Mouse (Mus musculus): ENCODE measurements at regions not wholly inside any gene's neighbourhood (a gene's known extent, or its start where the extent isn't known, plus 50 kb on each side); places are given as distances from the start of the nearest gene placed in this dataset.

DNA sequence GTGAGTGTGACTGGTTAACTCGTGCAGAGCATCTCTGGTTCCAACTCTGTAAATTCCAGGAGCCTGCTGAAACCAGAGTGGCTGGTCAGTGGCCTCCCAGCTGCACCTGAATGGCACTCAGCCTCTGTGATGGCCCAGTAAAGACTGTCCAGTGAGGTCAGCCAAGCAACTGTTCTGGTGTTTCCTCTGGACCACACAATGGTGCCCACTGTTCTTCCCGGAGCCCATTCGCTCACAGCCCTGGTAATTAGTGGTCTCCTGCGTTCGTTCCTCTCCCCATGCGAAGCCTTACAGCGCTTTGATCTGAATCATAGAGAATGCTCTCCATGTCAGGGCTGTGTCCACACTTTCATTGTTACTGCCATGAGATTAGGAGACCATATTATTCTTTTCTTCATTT is 75.5 kb downstream of the Enkur start:
- H3K4me1 ChIP-seq: no peaks in the 10 kb centered on the region

GRCm38 (mm10) chr2:21126531-21126930 is 78.6 kb downstream of the Enkur start:
- Histone ChIP-seq H3K9me3 (replicated peaks) (no peaks in the 10 kb centered on the region), H3K27ac (no peak overlapping the region), H3K4me1 (no peaks in the 10 kb centered on the region), H3K9ac (no peak overlapping the region), H3K4me2 (replicated peaks) (no peak overlapping the region), H3K4me3 (no peak overlapping the region), H3K27me3 (no peaks in the 10 kb centered on the region), H3K36me3 (no peaks in the 10 kb centered on the region)
- WGBS: 96% methylated on average over 1 of the region's 1 CpGs
- ATAC-seq (ENCODE audit: low FRiP score): no peak

More for the DNA sequence above, 75.5 kb downstream of the Enkur start:
- WGBS: 69% methylated on average over 7 of the region's 7 CpGs
- ATAC-seq (ENCODE audit: low FRiP score): no peak
- no peak overlapping the region for H3K9ac ChIP-seq
- H3K4me3 ChIP-seq: no peak overlapping the region
- H3K27me3 ChIP-seq: no peaks in the 10 kb centered on the region
- H3K4me2 ChIP-seq (replicated peaks): no peak overlapping the region
- no peak overlapping the region for H3K27ac ChIP-seq
- H3K36me3 ChIP-seq: no peaks in the 10 kb centered on the region
- no peaks in the 10 kb centered on the region for H3K9me3 ChIP-seq (replicated peaks)

DNA sequence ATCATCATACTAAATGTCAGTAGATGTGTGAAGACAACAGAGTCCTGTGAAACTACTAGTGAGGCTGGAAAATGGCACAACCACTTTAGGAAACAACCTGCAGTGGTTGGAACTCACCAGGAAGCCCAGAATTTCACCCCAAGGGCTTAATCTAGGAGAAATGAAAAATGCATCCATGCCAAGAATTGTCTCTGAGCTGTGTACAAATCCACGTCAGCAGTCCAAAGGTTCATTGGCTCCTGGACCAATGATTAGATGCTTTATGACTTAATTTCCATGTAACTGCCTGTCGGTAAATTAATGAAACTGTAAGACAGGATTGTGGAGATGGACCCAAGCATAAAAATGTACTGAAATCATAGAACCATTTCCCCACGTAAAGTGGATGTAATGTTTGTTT is 82.7 kb downstream of the Enkur start:
- 76% methylated on average over 3 of the region's 3 CpGs for WGBS
- ATAC-seq (ENCODE audit: low FRiP score): no peak
- no peaks in the 10 kb centered on the region for H3K36me3 ChIP-seq
- no peaks in the 10 kb centered on the region for H3K27me3 ChIP-seq
- no peaks in the 10 kb centered on the region for H3K4me1 ChIP-seq
- H3K9ac ChIP-seq: no peak overlapping the region
- H3K9me3 ChIP-seq (replicated peaks): no peaks in the 10 kb centered on the region
- H3K4me3 ChIP-seq: no peak overlapping the region
- H3K4me2 ChIP-seq (replicated peaks): no peak overlapping the region
- H3K27ac ChIP-seq: no peak overlapping the region

DNA sequence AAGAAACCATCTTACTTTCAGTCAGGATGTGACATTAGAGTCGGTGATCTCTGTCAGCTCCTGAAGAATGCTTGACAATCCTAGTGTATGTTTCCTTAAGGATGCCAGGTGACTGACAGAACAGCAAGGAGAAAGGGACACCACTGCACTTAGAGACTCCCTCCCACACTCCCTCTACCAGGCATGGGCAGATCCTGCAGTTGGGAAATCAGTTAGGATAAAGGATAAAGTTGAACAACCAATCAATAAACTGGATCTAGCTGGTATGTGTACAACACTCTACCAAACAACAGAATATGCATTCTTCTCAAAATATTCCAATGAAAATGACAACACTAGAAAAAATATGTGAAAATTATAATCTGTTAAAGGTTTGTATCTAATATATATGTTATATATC is 83.5 kb downstream of the Enkur start:
- Histone ChIP-seq H3K27ac (no peak overlapping the region), H3K9me3 (replicated peaks) (no peaks in the 10 kb centered on the region), H3K9ac (no peak overlapping the region), H3K27me3 (no peaks in the 10 kb centered on the region), H3K4me2 (replicated peaks) (no peak overlapping the region), H3K36me3 (no peaks in the 10 kb centered on the region), H3K4me1 (no peaks in the 10 kb centered on the region), H3K4me3 (no peak overlapping the region)
- 85% methylated on average over 1 of the region's 1 CpGs for WGBS
- ATAC-seq (ENCODE audit: low FRiP score): no peak

DNA sequence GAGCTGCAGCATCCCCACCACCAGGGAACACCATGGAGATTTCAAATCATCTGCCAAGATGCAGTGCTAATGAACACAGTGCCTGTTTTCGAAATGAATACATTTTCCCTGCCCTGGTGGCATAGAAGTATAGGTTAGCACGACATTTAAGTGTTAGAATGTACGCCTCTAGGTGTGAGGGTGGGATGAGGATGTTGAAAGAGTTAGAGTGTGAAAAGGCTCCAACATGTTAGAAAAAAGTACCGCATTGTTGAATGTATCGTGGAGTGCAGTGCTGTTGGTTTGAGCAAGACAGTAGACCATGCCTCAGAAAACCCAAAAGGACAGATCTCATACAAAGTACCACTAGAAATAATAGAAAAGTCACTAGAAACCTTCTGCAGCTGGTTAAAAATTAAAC is 88.3 kb downstream of the Enkur start:
- H3K4me2 ChIP-seq (replicated peaks): no peak overlapping the region
- no peak overlapping the region for H3K4me3 ChIP-seq
- no peaks in the 10 kb centered on the region for H3K4me1 ChIP-seq
- H3K27me3 ChIP-seq: no peaks in the 10 kb centered on the region
- H3K36me3 ChIP-seq: no peaks in the 10 kb centered on the region
- no peaks in the 10 kb centered on the region for H3K9me3 ChIP-seq (replicated peaks)
- H3K9ac ChIP-seq: no peak overlapping the region
- no peak for ATAC-seq (ENCODE audit: low FRiP score)
- 86% methylated on average over 5 of the region's 5 CpGs for WGBS
- H3K27ac ChIP-seq: no peak overlapping the region

DNA sequence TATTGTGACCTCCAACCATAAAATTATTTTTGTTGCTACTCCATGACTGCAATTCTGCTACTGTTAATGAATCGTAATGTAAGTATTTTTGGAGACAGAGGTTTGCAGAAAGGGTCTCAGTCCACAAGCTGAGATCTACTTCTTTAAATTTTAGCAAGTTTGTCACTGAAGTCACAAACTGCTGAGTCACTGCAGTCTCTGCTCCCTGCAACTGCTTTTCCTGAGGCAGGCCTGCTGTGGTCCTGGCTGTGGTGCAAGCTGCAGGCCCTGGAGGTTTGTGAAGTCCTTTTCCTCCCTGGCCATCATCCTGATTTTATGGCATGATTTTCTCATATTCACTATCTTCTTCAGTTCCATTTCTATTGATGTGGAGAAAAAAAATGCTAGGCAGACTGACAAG is 93.6 kb downstream of the Enkur start:
- no peaks in the 10 kb centered on the region for H3K27me3 ChIP-seq
- no peaks in the 10 kb centered on the region for H3K36me3 ChIP-seq
- WGBS: 90% methylated on average over 1 of the region's 1 CpGs
- no peak overlapping the region for H3K9ac ChIP-seq
- H3K9me3 ChIP-seq (replicated peaks): no peaks in the 10 kb centered on the region
- ATAC-seq (ENCODE audit: low FRiP score): no peak
- no peak overlapping the region for H3K4me2 ChIP-seq (replicated peaks)
- no peak overlapping the region for H3K4me3 ChIP-seq
- no peak overlapping the region for H3K27ac ChIP-seq
- H3K4me1 ChIP-seq: no peaks in the 10 kb centered on the region

DNA sequence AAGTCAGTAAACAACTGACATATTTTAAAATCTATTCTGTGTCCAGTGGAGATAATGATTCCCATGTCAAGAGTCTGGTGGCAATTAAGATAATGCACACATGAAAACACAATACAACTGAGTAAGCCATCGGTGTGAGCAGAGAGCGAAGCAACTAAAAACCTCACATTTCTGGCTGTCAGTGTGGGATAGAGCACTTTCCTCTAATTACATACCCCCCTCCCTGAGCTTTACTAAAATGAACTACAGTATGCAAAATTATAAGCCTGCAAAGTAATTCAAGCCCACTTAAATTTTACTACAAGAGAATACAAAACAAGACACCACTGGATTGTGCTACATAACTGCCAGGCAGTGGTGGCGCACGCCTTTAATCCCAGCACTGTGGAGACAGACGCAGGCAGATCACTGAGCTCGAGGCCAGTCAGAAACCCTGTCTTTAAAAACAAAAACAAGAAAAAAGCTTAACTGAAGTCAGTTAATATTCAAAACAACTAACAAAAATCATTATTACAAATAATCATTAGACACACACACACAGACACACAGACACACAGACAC is 104.8 kb downstream of the Enkur start:
- no peak for ATAC-seq (ENCODE audit: low FRiP score)
- no peaks in the 10 kb centered on the region for H3K4me1 ChIP-seq
- H3K4me3 ChIP-seq: no peak overlapping the region
- no peaks in the 10 kb centered on the region for H3K27me3 ChIP-seq
- no peak overlapping the region for H3K27ac ChIP-seq
- no peaks in the 10 kb centered on the region for H3K9me3 ChIP-seq (replicated peaks)
- H3K36me3 ChIP-seq: no peaks in the 10 kb centered on the region
- WGBS: 84% methylated on average over 6 of the region's 6 CpGs
- H3K4me2 ChIP-seq (replicated peaks): no peak overlapping the region
- H3K9ac ChIP-seq: no peak overlapping the region

DNA sequence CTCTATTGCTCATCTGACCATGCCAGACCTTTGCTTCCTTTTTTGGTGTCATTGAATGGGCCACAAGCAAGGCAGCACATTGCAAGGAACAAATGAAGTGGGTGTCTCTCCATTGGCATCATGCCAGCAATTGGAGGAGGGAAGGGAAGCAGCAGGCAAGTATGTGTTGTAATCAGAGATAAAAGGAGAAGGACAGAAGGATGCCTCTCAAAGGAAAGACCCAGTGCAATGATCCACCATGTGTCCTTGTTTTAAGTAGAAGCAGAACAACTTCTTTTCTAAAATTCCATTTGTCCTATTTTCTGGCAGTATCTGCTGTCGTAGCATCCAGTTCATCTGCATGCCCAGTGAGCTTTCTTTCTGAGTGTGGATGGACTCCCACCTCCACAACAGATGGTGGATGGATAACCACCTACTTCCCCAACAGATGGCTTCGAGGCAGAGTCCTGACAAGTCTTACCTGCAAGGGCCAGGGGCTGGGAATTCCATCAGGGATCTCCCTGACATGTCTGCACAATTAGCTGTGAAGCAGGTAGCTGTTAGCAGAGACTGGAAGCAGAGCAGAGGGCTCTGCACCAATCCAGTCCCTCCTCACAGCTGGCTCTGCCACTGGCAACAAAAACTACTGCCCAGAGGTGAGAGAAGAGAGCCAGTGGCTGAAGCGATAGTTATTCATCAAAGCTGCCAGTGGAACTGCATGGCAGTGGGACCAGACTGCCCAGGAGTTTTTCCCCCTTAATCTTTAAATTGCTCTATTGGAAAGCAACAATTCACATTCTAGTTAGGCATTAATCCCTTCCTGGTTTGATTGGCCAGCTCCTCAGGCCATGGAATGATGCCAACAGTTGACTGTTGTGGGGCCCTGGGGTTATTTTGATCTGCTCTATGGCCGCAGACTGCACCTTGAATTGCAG is 113.8 kb downstream of the Enkur start:
- Histone ChIP-seq H3K36me3 (no peaks in the 10 kb centered on the region), H3K9ac (no peak overlapping the region), H3K9me3 (replicated peaks) (no peaks in the 10 kb centered on the region), H3K27ac (no peak overlapping the region), H3K4me1 (peaks cover 5% of the 10 kb centered on the region; the same call in 1 of the 2 replicates), H3K4me2 (replicated peaks) (no peak overlapping the region), H3K4me3 (no peak overlapping the region), H3K27me3 (no peaks in the 10 kb centered on the region)
- 74% methylated on average over 4 of the region's 4 CpGs for WGBS
- ATAC-seq (ENCODE audit: low FRiP score): no peak

DNA sequence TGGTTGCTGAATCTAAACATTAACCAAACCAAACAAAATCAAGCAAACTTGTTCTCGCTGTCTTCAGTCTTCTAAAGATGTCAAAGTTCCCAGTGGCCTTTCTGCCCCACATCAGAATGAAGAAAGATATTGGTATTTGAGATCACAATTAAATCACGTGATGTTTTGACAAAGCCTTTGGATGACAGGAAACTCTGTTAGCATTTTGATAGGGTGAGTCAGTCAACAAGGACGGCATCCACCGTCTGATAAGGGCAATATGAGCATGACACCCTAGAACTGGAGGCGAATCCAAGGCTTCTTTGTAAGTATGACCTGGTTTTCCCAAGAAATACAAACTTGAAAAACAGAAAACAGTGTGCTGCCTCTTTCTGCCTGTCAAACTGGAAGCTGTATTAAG is 116.8 kb upstream of the Arhgap21 start:
- H3K27ac ChIP-seq: no peak overlapping the region
- no peak overlapping the region for H3K4me2 ChIP-seq (replicated peaks)
- H3K36me3 ChIP-seq: no peaks in the 10 kb centered on the region
- H3K27me3 ChIP-seq: no peaks in the 10 kb centered on the region
- no peak for ATAC-seq (ENCODE audit: low FRiP score)
- no peaks in the 10 kb centered on the region for H3K4me1 ChIP-seq
- H3K4me3 ChIP-seq: no peak overlapping the region
- no peaks in the 10 kb centered on the region for H3K9me3 ChIP-seq (replicated peaks)
- no peak overlapping the region for H3K9ac ChIP-seq
- 81% methylated on average over 5 of the region's 5 CpGs for WGBS

- 92% methylated on average over 9 of the region's 9 CpGs for WGBS
- ATAC-seq (ENCODE audit: low FRiP score): no peak
- Histone ChIP-seq H3K27me3 (no peaks in the 10 kb centered on the region), H3K9me3 (replicated peaks) (no peaks in the 10 kb centered on the region), H3K27ac (no peak overlapping the region), H3K36me3 (no peaks in the 10 kb centered on the region), H3K4me3 (no peak overlapping the region), H3K4me1 (no peaks in the 10 kb centered on the region), H3K4me2 (replicated peaks) (no peak overlapping the region), H3K9ac (no peak overlapping the region)
These were observed 98.7 kb upstream of the Arhgap21 start for GRCm38 (mm10) chr2:21067292-21067850.

- H3K27me3 ChIP-seq: no peaks in the 10 kb centered on the region
- H3K4me1 ChIP-seq: peaks cover 16% of the 10 kb centered on the region
- 42% methylated on average over 2 of the region's 2 CpGs for WGBS
- no peak overlapping the region for H3K9ac ChIP-seq
- H3K36me3 ChIP-seq: no peaks in the 10 kb centered on the region
- no peaks in the 10 kb centered on the region for H3K9me3 ChIP-seq (replicated peaks)
- peak overlapping the region; percentile 84 for H3K27ac ChIP-seq
- H3K4me3 ChIP-seq: no peak overlapping the region
- peak; percentile 90 for ATAC-seq (ENCODE audit: low FRiP score)
- H3K4me2 ChIP-seq (replicated peaks): no peak overlapping the region
These were observed 91.6 kb upstream of the Arhgap21 start for GRCm38 (mm10) chr2:21060347-21060650.

DNA sequence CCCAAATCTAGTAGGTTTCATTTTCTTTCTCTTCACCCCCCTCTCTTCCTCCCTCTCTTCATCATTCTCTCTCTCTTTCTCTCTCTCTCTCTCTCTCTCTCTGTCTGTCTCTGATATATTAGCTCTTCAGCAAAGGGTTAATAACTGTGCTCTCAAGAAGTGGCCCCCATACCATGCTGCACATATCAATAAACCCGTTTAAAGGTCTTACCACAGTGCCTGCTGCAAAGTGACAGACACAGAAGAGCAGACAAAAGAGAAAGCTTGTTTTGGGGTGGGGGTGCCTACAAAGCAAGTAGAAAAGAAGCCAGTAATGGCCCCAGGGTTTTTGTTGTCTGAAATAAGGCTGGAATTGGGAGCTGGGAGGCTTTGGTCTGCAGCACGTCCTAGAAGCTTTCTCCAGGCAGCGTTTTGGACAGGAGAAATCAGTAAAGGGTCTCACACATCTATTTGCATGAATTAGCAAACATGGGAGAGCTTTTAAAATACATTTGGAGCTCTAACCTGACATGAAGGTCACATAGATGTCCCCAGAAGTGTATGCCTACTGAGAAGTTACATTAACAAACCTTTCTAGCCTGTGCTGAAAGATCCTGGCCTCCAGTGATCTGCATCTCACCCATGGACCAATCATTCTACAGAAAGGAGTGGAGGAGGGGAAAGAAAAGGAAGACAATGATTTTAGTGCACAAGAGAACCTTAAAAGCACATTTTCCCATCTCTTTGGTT is 91.1 kb upstream of the Arhgap21 start:
- Histone ChIP-seq H3K4me2 (replicated peaks) (peak overlapping the region; percentile 20; the same call in 1 of the 2 replicates), H3K27ac (peak overlapping the region; percentile 84), H3K9me3 (replicated peaks) (no peaks in the 10 kb centered on the region), H3K4me1 (peaks cover 16% of the 10 kb centered on the region), H3K36me3 (no peaks in the 10 kb centered on the region), H3K27me3 (no peaks in the 10 kb centered on the region), H3K4me3 (no peak overlapping the region), H3K9ac (no peak overlapping the region)
- peak; percentile 75 for ATAC-seq (ENCODE audit: low FRiP score)
- WGBS: 13% methylated on average over 3 of the region's 3 CpGs
